Mouse (Mus musculus) cerebellum, adult 2 months (tissue): ENCODE measurements around the gene Chp2.

Experiments
- CTCF ChIP-seq: fragments of 200-500 bp; IDR thresholded peaks from 2 replicates; pipeline ENCODE4 v1.5.1; 2011; ENCODE audit warnings: low read depth, mild to moderate bottlenecking, control low read depth, low read length, moderate library complexity, borderline replicate concordance; ENCODE audit not compliant: insufficient read depth
- POLR2A ChIP-seq: fragments of 200-500 bp; IDR thresholded peaks from 2 replicates; pipeline ENCODE4 v1.6.1; 2011; ENCODE audit warnings: low read length, control low read depth, borderline replicate concordance; ENCODE audit not compliant: insufficient read depth

DNA sequence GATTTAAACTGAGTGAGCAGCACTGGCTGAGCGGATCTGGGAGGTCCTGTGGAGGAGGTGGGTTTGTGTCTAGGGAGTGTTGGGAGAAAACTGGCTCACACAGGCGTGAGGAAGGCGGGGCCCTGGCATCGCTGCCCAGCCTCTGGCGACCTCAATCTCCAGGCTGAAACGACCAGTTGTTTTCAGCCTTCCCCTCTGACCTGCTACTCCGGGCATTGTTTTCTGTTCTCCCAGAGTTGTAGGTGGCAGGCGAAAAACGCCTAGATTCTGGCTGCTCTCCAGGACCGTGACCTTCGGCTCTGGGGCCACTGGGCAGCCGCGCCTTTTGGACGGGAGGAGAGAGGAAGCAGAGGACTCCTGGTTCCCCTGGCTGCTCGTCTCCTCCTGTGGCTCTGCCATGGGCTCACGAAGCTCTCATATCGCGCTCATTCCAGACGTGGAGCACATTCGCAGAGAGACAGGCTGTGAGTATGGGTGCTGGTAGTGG, at the start of gene Chp2:
- TF ChIP-seq POLR2A, result no peak
- no peak for TF ChIP-seq CTCF
